ENCODE assay signal across 7 mouse cellular contexts in the genomic region with DNA sequence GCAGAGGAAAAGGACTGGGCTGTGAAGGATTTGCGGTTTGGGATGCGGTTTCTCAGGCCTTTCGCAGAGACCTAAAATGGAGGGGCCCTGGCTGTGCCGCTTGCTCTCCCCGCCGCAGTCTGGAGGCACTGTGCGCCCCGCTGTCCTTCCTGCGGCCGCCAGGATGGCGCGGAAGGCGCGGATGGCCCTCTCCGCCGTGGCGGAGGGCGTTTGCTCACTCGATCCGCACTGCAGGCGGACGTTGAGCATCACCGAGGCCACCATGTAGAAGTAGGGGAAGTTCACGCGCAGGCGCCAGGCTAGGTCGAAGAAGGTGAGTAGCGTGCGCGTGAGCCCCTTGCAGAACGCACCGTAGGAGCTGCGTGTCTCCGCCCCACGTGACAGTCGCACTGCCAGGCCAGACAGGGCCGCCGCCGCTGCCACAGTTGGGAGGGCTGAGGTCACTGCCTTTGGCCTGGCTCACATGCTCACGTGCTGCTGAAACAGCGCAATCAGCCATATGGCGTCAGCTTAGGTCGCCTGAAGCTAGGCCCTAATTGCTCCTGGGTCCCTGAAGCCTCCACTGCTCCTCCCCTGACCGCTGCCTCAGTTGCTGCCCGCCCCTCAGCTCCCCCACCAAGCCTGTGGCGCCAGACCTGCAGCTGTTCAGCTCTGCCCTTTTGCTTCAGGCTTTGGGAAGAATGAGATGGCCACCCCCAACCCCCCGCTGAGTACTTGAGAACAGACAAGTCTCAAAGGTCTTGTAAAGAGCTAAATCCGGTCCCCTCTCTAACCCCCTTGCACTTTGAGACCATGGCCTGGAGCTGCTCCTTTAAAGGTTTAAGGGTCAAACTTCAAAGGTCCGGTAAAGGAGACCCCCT. TPM values are rescaled to one million over a fixed set of nuclear protein-coding genes. Genes with fewer than 3 reads are reported as not detected.
DNase-seq lines count a peak whose midpoint lies in the region; ATAC-seq and TF ChIP-seq lines count a peak whose summit lies in the region.

No protein-coding gene starts in this region.

- peak overlapping the region; percentile 50 for H3K4me3 ChIP-seq in embryonic facial prominence, embryonic 10.5 days
- peak overlapping the region; percentile 32 for H3K4me3 ChIP-seq in kidney, adult 2 months (ENCODE audit: insufficient read depth, low read depth, low read length)
- peak overlapping the region; percentile 39 for H3K4me3 ChIP-seq in limb, embryonic 10.5 days
- H3K4me3 ChIP-seq in midbrain, embryonic 12.5 days = peak overlapping the region; percentile 35

- H3K4me1 ChIP-seq in embryonic facial prominence, embryonic 10.5 days = peaks cover 6% of the 10 kb centered on the region
- H3K4me1 ChIP-seq in kidney, adult 2 months (ENCODE audit: control insufficient read depth, insufficient read depth, low read length) = no peaks in the 10 kb centered on the region
- H3K4me1 ChIP-seq in limb, embryonic 10.5 days = peaks cover 4% of the 10 kb centered on the region; the same call in 1 of the 2 replicates
- H3K4me1 ChIP-seq in midbrain, embryonic 12.5 days = no peaks in the 10 kb centered on the region

- WGBS in embryonic facial prominence, embryonic 10.5 days = 18% methylated on average over 49 of the region's 49 CpGs
- WGBS in kidney, adult 2 months = 9% methylated on average over 46 of the region's 49 CpGs
- WGBS in limb, embryonic 10.5 days = 12% methylated on average over 49 of the region's 49 CpGs
- WGBS in midbrain, embryonic 12.5 days = 26% methylated on average over 42 of the region's 49 CpGs

- no peaks in the 10 kb centered on the region for H3K9me3 ChIP-seq in embryonic facial prominence, embryonic 10.5 days
- H3K9me3 ChIP-seq in limb, embryonic 10.5 days (replicated peaks) = no peaks in the 10 kb centered on the region
- no peaks in the 10 kb centered on the region for H3K9me3 ChIP-seq in midbrain, embryonic 12.5 days

- DNase-seq in brain, adult 2 months (ENCODE audit: low read depth, low spot score) = peak; percentile 88
- peak; percentile 77 for DNase-seq in embryonic facial prominence, embryonic 10.5 days (ENCODE audit: low spot score)
- DNase-seq in heart, adult 9 months (ENCODE audit: low spot score in 2 of 2) = peak; percentile 1 to 17
- DNase-seq in kidney, adult 2 months = peak; percentile 71
- peak; percentile 63 for DNase-seq in limb, embryonic 10.5 days (ENCODE audit: low spot score)
- peak; percentile 47 for DNase-seq in testis, postnatal 10 days (ENCODE audit: low spot score)

- peak; percentile 87 for ATAC-seq in midbrain, embryonic 12.5 days (ENCODE audit: low FRiP score, low read depth)

- H3K27me3 ChIP-seq in embryonic facial prominence, embryonic 10.5 days (replicated peaks; ENCODE audit: low read depth, poor library complexity, severe bottlenecking) = no peaks in the 10 kb centered on the region
- H3K27me3 ChIP-seq in kidney, adult 2 months (replicated peaks; ENCODE audit: control insufficient read depth, insufficient read depth, low read length) = no peaks in the 10 kb centered on the region
- no peaks in the 10 kb centered on the region for H3K27me3 ChIP-seq in limb, embryonic 10.5 days (ENCODE audit: low read depth, poor library complexity, severe bottlenecking)
- H3K27me3 ChIP-seq in midbrain, embryonic 12.5 days = no peaks in the 10 kb centered on the region

- TF ChIP-seq POLR2A in kidney, adult 2 months (IDR thresholded peaks at IDR 0.05; ENCODE audit: low read depth, low read length) = no peak

- TF ChIP-seq CTCF in kidney, adult 2 months (conservative IDR thresholded peaks at IDR 0.05; ENCODE audit: insufficient read depth, insufficient read length, low read depth, low read length) = no peak

- peak overlapping the region; percentile 76 for H3K27ac ChIP-seq in embryonic facial prominence, embryonic 10.5 days (replicated peaks)
- peak overlapping the region; percentile 86 for H3K27ac ChIP-seq in kidney, adult 2 months (ENCODE audit: insufficient read depth, low read depth, low read length)
- peak overlapping the region; percentile 83 for H3K27ac ChIP-seq in limb, embryonic 10.5 days
- no peak overlapping the region for H3K27ac ChIP-seq in midbrain, embryonic 12.5 days (replicated peaks)

- H3K4me2 ChIP-seq in midbrain, embryonic 12.5 days (replicated peaks) = peak overlapping the region; percentile 51

- no peak overlapping the region; the same call in 1 of the 2 replicates for H3K9ac ChIP-seq in midbrain, embryonic 12.5 days (replicated peaks)

- H3K36me3 ChIP-seq in embryonic facial prominence, embryonic 10.5 days (replicated peaks) = no peaks in the 10 kb centered on the region
- no peaks in the 10 kb centered on the region for H3K36me3 ChIP-seq in kidney, adult 2 months (ENCODE audit: control insufficient read depth, insufficient read depth, low read length)
- H3K36me3 ChIP-seq in limb, embryonic 10.5 days = no peaks in the 10 kb centered on the region
- H3K36me3 ChIP-seq in midbrain, embryonic 12.5 days = no peaks in the 10 kb centered on the region

RNA-seq across cellular contexts. Expression of a gene that starts 8.1 kb away (rescaled TPM):
- 0.20 and 0.58 TPM in 2 replicates for polyA plus RNA-seq in embryonic facial prominence, embryonic 10.5 days (2016; fragmentation: Nextera tagmentation; extraction: Ambion mirVana)
- not detected in 2 replicates for polyA plus RNA-seq in kidney, adult 2 months (2012; rRNA removed)
- 0.26 TPM in 1 of 2 replicates, not detected in the other for polyA plus RNA-seq in limb, embryonic 10.5 days (2016; fragmentation: Nextera tagmentation; extraction: Ambion mirVana)
- 0.13 and 0.21 TPM in 2 replicates for polyA plus RNA-seq in midbrain, embryonic 12.5 days (2016; fragmentation: Nextera tagmentation; extraction: Ambion mirVana)

RNA-seq across cellular contexts. Expression of a gene that starts 41.1 kb away (rescaled TPM):
- not detected in 2 replicates for polyA plus RNA-seq in embryonic facial prominence, embryonic 10.5 days (2016; fragmentation: Nextera tagmentation; extraction: Ambion mirVana)
- not detected in 2 replicates for polyA plus RNA-seq in kidney, adult 2 months (2012; rRNA removed)
- polyA plus RNA-seq in limb, embryonic 10.5 days (2016; fragmentation: Nextera tagmentation; extraction: Ambion mirVana) = not detected in 2 replicates
- polyA plus RNA-seq in midbrain, embryonic 12.5 days (2016; fragmentation: Nextera tagmentation; extraction: Ambion mirVana) = not detected in 2 replicates

RNA-seq across cellular contexts. Expression of a gene that starts 46.3 kb away (rescaled TPM):
- 46.4 and 47.1 TPM in 2 replicates for polyA plus RNA-seq in embryonic facial prominence, embryonic 10.5 days (2016; fragmentation: Nextera tagmentation; extraction: Ambion mirVana)
- polyA plus RNA-seq in kidney, adult 2 months (2012; rRNA removed) = 95.4 and 110 TPM in 2 replicates
- polyA plus RNA-seq in limb, embryonic 10.5 days (2016; fragmentation: Nextera tagmentation; extraction: Ambion mirVana) = 42.8 and 44.0 TPM in 2 replicates
- polyA plus RNA-seq in midbrain, embryonic 12.5 days (2016; fragmentation: Nextera tagmentation; extraction: Ambion mirVana) = 95.3 and 98.2 TPM in 2 replicates

RNA-seq across cellular contexts. Expression of a gene that starts 59.6 kb away (rescaled TPM):
- polyA plus RNA-seq in embryonic facial prominence, embryonic 10.5 days (2016; fragmentation: Nextera tagmentation; extraction: Ambion mirVana) = not detected in 2 replicates
- 0.03 TPM in 1 of 2 replicates, not detected in the other for polyA plus RNA-seq in kidney, adult 2 months (2012; rRNA removed)
- polyA plus RNA-seq in limb, embryonic 10.5 days (2016; fragmentation: Nextera tagmentation; extraction: Ambion mirVana) = not detected in 2 replicates
- not detected in 2 replicates for polyA plus RNA-seq in midbrain, embryonic 12.5 days (2016; fragmentation: Nextera tagmentation; extraction: Ambion mirVana)

Comparison
In these comparisons a context has a peak if more than half of its experiments do, and no peak if none do; other contexts are left out.
1. DNase-seq: peak in every context shown above with its lines; median percentile 88 in brain, adult 2 months; 77 in embryonic facial prominence, embryonic 10.5 days; 71 in kidney, adult 2 months; 63 in limb, embryonic 10.5 days; 47 in testis, postnatal 10 days; 9 in heart, adult 9 months.